In genomic region chr5:151175897-151176313, GRCm38 (mm10) we compare ENCODE assay signal across 18 mouse cellular contexts. TPM values are rescaled to one million over a fixed set of nuclear protein-coding genes. Genes with fewer than 3 reads are reported as not detected.
DNase-seq lines count a peak whose midpoint lies in the region; ATAC-seq and TF ChIP-seq lines count a peak whose summit lies in the region.
"Had no signal": no experiment of that assay in that cellular context is flagged by ENCODE, and none has a peak within 500 bp of the region (broad histone marks: within the 10 kb centered on the region; RNA-seq: fewer than 3 reads in every experiment).

No protein-coding gene starts in this region.

- no peaks in the 10 kb centered on the region for H3K27me3 ChIP-seq in lung, embryonic 14.5 days (ENCODE audit: insufficient read depth, low read length)
- H3K27me3 ChIP-seq in kidney, embryonic 15.5 days: no peaks in the 10 kb centered on the region
- H3K27me3 ChIP-seq in liver, embryonic 12.5 days (replicated peaks): no peaks in the 10 kb centered on the region
- no peaks in the 10 kb centered on the region for H3K27me3 ChIP-seq in stomach, postnatal 0 days (ENCODE audit: control insufficient read depth, insufficient read depth, low read length)
- H3K27me3 ChIP-seq: limb, embryonic 15.5 days; neural tube, embryonic 12.5 days had no signal

- H3K9me3 ChIP-seq in lung, embryonic 14.5 days (ENCODE audit: low read depth, low read length): no peaks in the 10 kb centered on the region
- H3K9me3 ChIP-seq in kidney, embryonic 15.5 days (replicated peaks): no peaks in the 10 kb centered on the region
- no peaks in the 10 kb centered on the region for H3K9me3 ChIP-seq in liver, embryonic 12.5 days (replicated peaks)
- no peaks in the 10 kb centered on the region for H3K9me3 ChIP-seq in stomach, postnatal 0 days (ENCODE audit: control insufficient read depth, low read length)
- H3K9me3 ChIP-seq: limb, embryonic 15.5 days; neural tube, embryonic 12.5 days had no signal

- H3K9ac ChIP-seq in lung, embryonic 14.5 days: no peak overlapping the region
- H3K9ac ChIP-seq in kidney, embryonic 15.5 days: no peak overlapping the region
- no peak overlapping the region for H3K9ac ChIP-seq in liver, embryonic 12.5 days
- no peak overlapping the region for H3K9ac ChIP-seq in stomach, postnatal 0 days (ENCODE audit: low read length)
- H3K9ac ChIP-seq: limb, embryonic 15.5 days; neural tube, embryonic 12.5 days had no signal

- WGBS in lung, embryonic 14.5 days: 52% methylated on average over 4 of the region's 4 CpGs
- 60% methylated on average over 4 of the region's 4 CpGs for WGBS in kidney, embryonic 15.5 days
- WGBS in liver, embryonic 12.5 days (ENCODE audit: insufficient replicate concordance): 51% methylated on average over 4 of the region's 4 CpGs
- WGBS in stomach, postnatal 0 days: 35% methylated on average over 4 of the region's 4 CpGs

- H3K4me3 ChIP-seq in lung, embryonic 14.5 days (ENCODE audit: low read depth, low read length): no peak overlapping the region
- no peak overlapping the region for H3K4me3 ChIP-seq in kidney, embryonic 15.5 days (replicated peaks)
- H3K4me3 ChIP-seq in liver, embryonic 12.5 days: no peak overlapping the region
- H3K4me3 ChIP-seq in stomach, postnatal 0 days (ENCODE audit: low read depth, low read length): no peak overlapping the region
- H3K4me3 ChIP-seq: left cerebral cortex, adult 2 months; limb, embryonic 15.5 days; neural tube, embryonic 12.5 days had no signal

- peaks cover 16% of the 10 kb centered on the region for H3K4me1 ChIP-seq in lung, embryonic 14.5 days (ENCODE audit: insufficient read depth)
- H3K4me1 ChIP-seq in kidney, embryonic 15.5 days: peaks cover 28% of the 10 kb centered on the region
- no peaks in the 10 kb centered on the region for H3K4me1 ChIP-seq in liver, embryonic 12.5 days
- no peaks in the 10 kb centered on the region; the same call in 1 of the 2 replicates for H3K4me1 ChIP-seq in stomach, postnatal 0 days (replicated peaks; ENCODE audit: control insufficient read depth, insufficient read depth)
- H3K4me1 ChIP-seq: neural tube, embryonic 12.5 days had no signal

- TF ChIP-seq EP300 in stomach, postnatal 0 days (optimal IDR thresholded peaks at IDR 0.05): no peak

- peak; percentile 69 for DNase-seq in lung, embryonic 14.5 days
- no peak for DNase-seq in lung, postnatal 10 days
- DNase-seq in stomach, postnatal 0 days (ENCODE audit: low spot score): peak; percentile 75
- no peak for DNase-seq in thymus, adult 18-20 months
- no peak for DNase-seq in adipocyte (ENCODE audit: low spot score)
- DNase-seq in gastrocnemius, adult 8-10 months (ENCODE audit: low spot score in 2 of 2): no peak
- DNase-seq: cerebellum, adult 8-10 months; embryo, embryonic 11 days; heart, adult 11 months; heart, postnatal 4 days; midbrain, embryonic 14.5 days had no signal

- H3K36me3 ChIP-seq in lung, embryonic 14.5 days (ENCODE audit: insufficient read depth): no peaks in the 10 kb centered on the region
- H3K36me3 ChIP-seq in kidney, embryonic 15.5 days: no peaks in the 10 kb centered on the region
- H3K36me3 ChIP-seq in liver, embryonic 12.5 days: no peaks in the 10 kb centered on the region
- H3K36me3 ChIP-seq in stomach, postnatal 0 days (ENCODE audit: control insufficient read depth, insufficient read depth, low read length): no peaks in the 10 kb centered on the region
- H3K36me3 ChIP-seq: limb, embryonic 15.5 days; neural tube, embryonic 12.5 days had no signal

- H3K27ac ChIP-seq in lung, embryonic 14.5 days (ENCODE audit: low read depth): peak overlapping the region; percentile 71
- peak overlapping the region; percentile 76 for H3K27ac ChIP-seq in kidney, embryonic 15.5 days
- H3K27ac ChIP-seq in liver, embryonic 12.5 days: no peak overlapping the region; the same call in 1 of the 2 replicates
- H3K27ac ChIP-seq in stomach, postnatal 0 days (replicated peaks): 0 out of 2 replicates have a peak overlapping the region, but pooled peaks have one; percentile 49
- H3K27ac ChIP-seq: limb, embryonic 15.5 days; neural tube, embryonic 12.5 days had no signal

- H3K4me2 ChIP-seq in lung, embryonic 14.5 days: no peak overlapping the region
- no peak overlapping the region for H3K4me2 ChIP-seq in kidney, embryonic 15.5 days
- no peak overlapping the region for H3K4me2 ChIP-seq in liver, embryonic 12.5 days
- H3K4me2 ChIP-seq in stomach, postnatal 0 days (replicated peaks; ENCODE audit: low read depth): no peak overlapping the region
- H3K4me2 ChIP-seq: limb, embryonic 15.5 days; neural tube, embryonic 12.5 days had no signal

- no peak for TF ChIP-seq CTCF in lung, embryonic 14.5 days (IDR thresholded peaks at IDR 0.05; ENCODE audit: low read depth)
- TF ChIP-seq CTCF in stomach, postnatal 0 days (IDR thresholded peaks at IDR 0.05; ENCODE audit: low read depth): no peak

- ATAC-seq in lung, embryonic 14.5 days (ENCODE audit: insufficient read depth): peak; percentile 48
- peak; percentile 90 for ATAC-seq in kidney, embryonic 15.5 days (replicated peaks; ENCODE audit: low FRiP score)
- ATAC-seq in liver, embryonic 12.5 days: peak; percentile 58; the same call in 1 of the 2 replicates
- peak; percentile 90 for ATAC-seq in stomach, postnatal 0 days (ENCODE audit: low FRiP score, low TSS enrichment)
- ATAC-seq: inflammation-experienced regulatory T-cells, adult 6 months had no signal

RNA-seq across cellular contexts. Expression of gene Stard13, which starts 57.7 kb away (rescaled TPM):
- polyA plus RNA-seq in lung, embryonic 14.5 days (2014; fragmentation: Nextera tagmentation; extraction: Ambion mirVana): 14.4 and 14.5 TPM in 2 replicates
- polyA plus RNA-seq in kidney, embryonic 15.5 days (2015; fragmentation: Nextera tagmentation; extraction: Ambion mirVana): 10.6 and 11.3 TPM in 2 replicates
- polyA plus RNA-seq in liver, embryonic 12.5 days (2016; fragmentation: Nextera tagmentation; extraction: Ambion mirVana): 1.3 and 1.7 TPM in 2 replicates
- polyA plus RNA-seq in stomach, postnatal 0 days (2015; fragmentation: Nextera tagmentation; extraction: Ambion mirVana): 4.9 and 6.1 TPM in 2 replicates
- 1 to 10 TPM; 3.7 to 5.8 (median 4.9) TPM for total RNA-seq in gastrocnemius, adult 8-10 months (2022)
- total RNA-seq: MEL had no signal

Comparison
In these comparisons a context has a peak if more than half of its experiments do, and no peak if none do; other contexts are left out.
1. DNase-seq: peak in lung, embryonic 14.5 days (single experiment) and stomach, postnatal 0 days (single experiment); none in lung, postnatal 10 days (single experiment), thymus, adult 18-20 months (0 of 2), adipocyte (single experiment) and gastrocnemius, adult 8-10 months (0 of 2).
2. Peak in every context shown above with its lines, with median percentiles within 50 percentile points of each other: ATAC-seq.